Mouse (Mus musculus): Measurements from ENCODE around the gene Vmn1r217.

GRCm38 (mm10) chr13:23138880-23139279 lies 20.9 kb upstream of the Vmn1r217 start:
- no peak for TF ChIP-seq CTCF (IDR thresholded peaks at IDR 0.05; ENCODE audit: low read depth, low read length)
- TF ChIP-seq POLR2A (IDR thresholded peaks at IDR 0.05; ENCODE audit: extremely low read depth, insufficient read depth, low read length), result no peak
